Comparison of ENCODE assay signal across 19 mouse cellular contexts in genomic region chr2:31809358-31809740, GRCm38 (mm10). TPM values are rescaled to one million over a fixed set of nuclear protein-coding genes. Genes with fewer than 3 reads are reported as not detected.
DNase-seq lines count a peak whose midpoint lies in the region; ATAC-seq lines count a peak whose summit lies in the region.
"Had no signal": no experiment of that assay in that cellular context is flagged by ENCODE, and none has a peak within 500 bp of the region (broad histone marks: within the 10 kb centered on the region; RNA-seq: fewer than 3 reads in every experiment).

No protein-coding gene starts in this region.

- H3K4me2 ChIP-seq in midbrain, embryonic 11.5 days = no peak overlapping the region
- H3K4me2 ChIP-seq in embryonic facial prominence, embryonic 13.5 days = 0 out of 2 replicates have a peak overlapping the region, but pooled peaks have one; percentile 26
- H3K4me2 ChIP-seq: liver, embryonic 13.5 days had no signal

- H3K4me3 ChIP-seq in midbrain, embryonic 10.5 days = no peak overlapping the region
- H3K4me3 ChIP-seq in midbrain, embryonic 11.5 days (ENCODE audit: low read depth, low read length) = no peak overlapping the region
- H3K4me3 ChIP-seq in embryonic facial prominence, embryonic 13.5 days = no peak overlapping the region
- H3K4me3 ChIP-seq: liver, embryonic 13.5 days had no signal

- no peak for ATAC-seq in midbrain, embryonic 11.5 days (ENCODE audit: low FRiP score)
- no peak for ATAC-seq in embryonic facial prominence, embryonic 13.5 days (ENCODE audit: insufficient number of reproducible peaks, insufficient read depth, low FRiP score, low TSS enrichment, low read depth)
- ATAC-seq: CD4-positive, CD25-positive, alpha-beta regulatory T cell, adult 4 months had no signal

- H3K36me3 ChIP-seq in midbrain, embryonic 10.5 days = peaks cover 12% of the 10 kb centered on the region
- no peaks in the 10 kb centered on the region for H3K36me3 ChIP-seq in midbrain, embryonic 11.5 days (ENCODE audit: control insufficient read depth, insufficient read depth, low read length)
- peaks cover 8% of the 10 kb centered on the region for H3K36me3 ChIP-seq in embryonic facial prominence, embryonic 13.5 days
- H3K36me3 ChIP-seq: liver, embryonic 13.5 days had no signal

- DNase-seq in midbrain, embryonic 10.5 days (ENCODE audit: low spot score) = no peak
- no peak for DNase-seq in midbrain, embryonic 11.5 days (ENCODE audit: low spot score, missing footprints)
- peak; percentile 9 for DNase-seq in induced T-regulatory cell, adult 2 months (ENCODE audit: low read depth)
- peak; percentile 33 to 40 for DNase-seq in natural killer cell, adult 2 months (ENCODE audit: low spot score in 2 of 2)
- no peak for DNase-seq in urinary bladder, postnatal 36 days (ENCODE audit: low spot score in 2 of 2)
- no peak for DNase-seq in left cerebral cortex, adult 9 months (ENCODE audit: low spot score in 2 of 2)
- no peak for DNase-seq in cerebellum, postnatal 25 days
- DNase-seq: adrenal gland, adult 2 months; cerebellum, adult 2 months; gastrocnemius, postnatal 10 days; kidney, adult 11 months; kidney, postnatal 36 days; liver, embryonic 13.5 days; spleen, adult 18-20 months; thymus, postnatal 36 days had no signal

- H3K4me1 ChIP-seq in midbrain, embryonic 10.5 days = peaks cover 69% of the 10 kb centered on the region
- H3K4me1 ChIP-seq in midbrain, embryonic 11.5 days (ENCODE audit: control insufficient read depth, insufficient read depth, low read length) = peaks cover 54% of the 10 kb centered on the region
- H3K4me1 ChIP-seq in embryonic facial prominence, embryonic 13.5 days = peaks cover 34% of the 10 kb centered on the region

- WGBS in midbrain, embryonic 10.5 days = 58% methylated on average over 2 of the region's 2 CpGs
- 56% methylated on average over 2 of the region's 2 CpGs for WGBS in midbrain, embryonic 11.5 days
- WGBS in embryonic facial prominence, embryonic 13.5 days = 15% methylated on average over 2 of the region's 2 CpGs

- H3K9me3 ChIP-seq in midbrain, embryonic 10.5 days (replicated peaks) = no peaks in the 10 kb centered on the region
- H3K9me3 ChIP-seq in midbrain, embryonic 11.5 days (ENCODE audit: control insufficient read depth, low read length) = no peaks in the 10 kb centered on the region
- no peaks in the 10 kb centered on the region for H3K9me3 ChIP-seq in embryonic facial prominence, embryonic 13.5 days
- H3K9me3 ChIP-seq: liver, embryonic 13.5 days had no signal

- H3K9ac ChIP-seq in midbrain, embryonic 11.5 days (ENCODE audit: low read length) = no peak overlapping the region
- peak overlapping the region; percentile 47 for H3K9ac ChIP-seq in embryonic facial prominence, embryonic 13.5 days
- H3K9ac ChIP-seq: liver, embryonic 13.5 days had no signal

- peak overlapping the region; percentile 68; the same call in 1 of the 2 replicates for H3K27ac ChIP-seq in midbrain, embryonic 10.5 days (replicated peaks)
- no peak overlapping the region for H3K27ac ChIP-seq in midbrain, embryonic 11.5 days (ENCODE audit: low read depth, low read length)
- no peak overlapping the region for H3K27ac ChIP-seq in embryonic facial prominence, embryonic 13.5 days
- H3K27ac ChIP-seq: liver, embryonic 13.5 days; stomach, postnatal 0 days had no signal

- H3K27me3 ChIP-seq in midbrain, embryonic 10.5 days (ENCODE audit: low read depth, poor library complexity, severe bottlenecking) = peaks cover 17% of the 10 kb centered on the region; the same call in 1 of the 2 replicates
- H3K27me3 ChIP-seq in midbrain, embryonic 11.5 days (ENCODE audit: control insufficient read depth, insufficient read depth, low read length) = no peaks in the 10 kb centered on the region
- no peaks in the 10 kb centered on the region for H3K27me3 ChIP-seq in embryonic facial prominence, embryonic 13.5 days

RNA-seq across cellular contexts. Expression of gene Qrfp, which starts 1.0 kb away (rescaled TPM):
- 0.05 and 0.17 TPM in 2 replicates for polyA plus RNA-seq in midbrain, embryonic 10.5 days (2016; fragmentation: Nextera tagmentation; extraction: Ambion mirVana)
- polyA plus RNA-seq in midbrain, embryonic 11.5 days (2014; fragmentation: Nextera tagmentation; extraction: Ambion mirVana) = 0.06 and 0.11 TPM in 2 replicates
- polyA plus RNA-seq in embryonic facial prominence, embryonic 13.5 days (2015; fragmentation: Nextera tagmentation; extraction: Ambion mirVana) = 0.14 and 0.22 TPM in 2 replicates
- polyA plus RNA-seq: adrenal gland, adult 2 months; cerebellum, adult 2 months had no signal

RNA-seq across cellular contexts. Expression of gene Fibcd1, which starts 36.5 kb away (rescaled TPM):
- 1.2 and 1.5 TPM in 2 replicates for polyA plus RNA-seq in midbrain, embryonic 10.5 days (2016; fragmentation: Nextera tagmentation; extraction: Ambion mirVana)
- polyA plus RNA-seq in midbrain, embryonic 11.5 days (2014; fragmentation: Nextera tagmentation; extraction: Ambion mirVana) = 0.83 and 1.7 TPM in 2 replicates
- polyA plus RNA-seq in embryonic facial prominence, embryonic 13.5 days (2015; fragmentation: Nextera tagmentation; extraction: Ambion mirVana) = 0.55 and 0.83 TPM in 2 replicates
- polyA plus RNA-seq: heart, postnatal 0 days had no signal

Comparison
In these comparisons a context has a peak if more than half of its experiments do, and no peak if none do; other contexts are left out.
1. DNase-seq: peak in induced T-regulatory cell, adult 2 months (single experiment) and natural killer cell, adult 2 months (2 of 2); none in midbrain, embryonic 10.5 days (single experiment), midbrain, embryonic 11.5 days (single experiment), urinary bladder, postnatal 36 days (0 of 2), left cerebral cortex, adult 9 months (0 of 2) and cerebellum, postnatal 25 days (0 of 2).